Mouse (Mus musculus): Measurements from ENCODE around the gene Cfd. TPM values are rescaled to one million over a fixed set of nuclear protein-coding genes. Genes with fewer than 3 reads are reported as not detected.

The Cfd gene
- total RNA-seq (2012; rRNA removed) (not detected in 2 replicates), total RNA-seq (2014; rRNA removed) (not detected in 2 replicates), polyA plus RNA-seq (2012; ENCODE audit: insufficient read length, low read depth) (0.26 TPM in 1 of 2 replicates, not detected in the other)

- Histone ChIP-seq H3K36me3 (replicated peaks in 1 of 2; ENCODE audit: control insufficient read depth in 1 of 2, insufficient read depth in 1 of 2, low read length in 1 of 2) (peaks cover 7 to 19% of the 10 kb centered on the region in 2 experiments), H3K79me2 (replicated peaks; ENCODE audit: control insufficient read depth, extremely low read depth, insufficient read depth, poor library complexity, severe bottlenecking) (no peaks in the 10 kb centered on the region), H3K9ac (ENCODE audit: insufficient read depth, low read depth) (no peak within 1 kb of the TSS), H3K4me3 (replicated peaks in 1 of 3; ENCODE audit: low read depth in 2 of 3, low read length in 2 of 3, poor library complexity in 1 of 3) (no peak within 1 kb of the TSS), H3K27ac (ENCODE audit: insufficient read depth, low read depth) (no peak within 1 kb of the TSS), H3K4me1 (ENCODE audit: control insufficient read depth in 1 of 2, insufficient read depth in 2 of 2) (peaks cover 0 to 24% of the 10 kb centered on the region in 2 experiments; a peak in 3 of 4 replicates), H3K4me2 (ENCODE audit: insufficient read depth, low read depth, poor library complexity, severe bottlenecking) (no peak within 1 kb of the TSS), H3K27me3 (replicated peaks) (peaks cover 16% of the 10 kb centered on the region), H3K9me3 (replicated peaks; ENCODE audit: low read length) (no peaks in the 10 kb centered on the region)
- in situ Hi-C loops (cut with MboI; ENCODE audit: low pct_ligation_motif_present, low pct_unique_long_range_greater_than_20kb, low sequenced_read_pairs): loop anchor here (5.0 kb wide), 1 partner anchor 37 kb away; the partner anchor contains the start of gene Arid3a
- dilution Hi-C loops (cut with MboI; ENCODE audit: extremely low pct_ligation_motif_present, extremely low pct_unique_long_range_greater_than_20kb, low sequenced_read_pairs): no loop called here
- TF ChIP-seq RAD21 (IDR thresholded peaks at IDR 0.05; ENCODE audit: low read depth, low read length) (no peak), POLR2A (IDR thresholded peaks at IDR 0.05; ENCODE audit: low read depth, low read length) (no peak), PAX5 (IDR thresholded peaks at IDR 0.05; ENCODE audit: low read length) (no peak), IRF4 (IDR thresholded peaks at IDR 0.05; ENCODE audit: low read depth, low read length) (no peak), NELFE (IDR thresholded peaks at IDR 0.05; ENCODE audit: low read depth, low read length) (no peak), USF1 (IDR thresholded peaks at IDR 0.05; ENCODE audit: low read depth, low read length) (no peak), RCOR1 (conservative IDR thresholded peaks at IDR 0.05; ENCODE audit: low read depth, low read length) (no peak), ZKSCAN1 (IDR thresholded peaks at IDR 0.05; ENCODE audit: borderline replicate concordance, low read depth, low read length) (no peak), SIN3A (IDR thresholded peaks at IDR 0.05; ENCODE audit: low read length) (no peak), MYC (IDR thresholded peaks at IDR 0.05; ENCODE audit: low read depth, low read length) (no peak), BHLHE40 (IDR thresholded peaks at IDR 0.05; ENCODE audit: low read depth, low read length) (no peak), MAFK (IDR thresholded peaks at IDR 0.05; ENCODE audit: insufficient replicate concordance, low read length) (no peak)
- DNase-seq (ENCODE audit: extremely low read depth): no peak
These were observed at the start of gene Cfd for GRCm38 (mm10) chr10:79890670-79891069. Gene Cfd, plus strand, starts transcription at chr10:79890853.

GRCm38 (mm10) chr10:79842322-79842721, 48.3 kb upstream of the Cfd start:
- no peaks in the 10 kb centered on the region for H3K4me1 ChIP-seq (ENCODE audit: control insufficient read depth in 1 of 2, insufficient read depth in 2 of 2)
- in situ Hi-C loops (cut with MboI; ENCODE audit: low pct_ligation_motif_present, low pct_unique_long_range_greater_than_20kb, low sequenced_read_pairs): no loop called here
- H3K4me3 ChIP-seq (replicated peaks in 1 of 3; ENCODE audit: low read depth in 2 of 3, low read length in 2 of 3, poor library complexity in 1 of 3): no peak overlapping the region
- no peak for DNase-seq (ENCODE audit: extremely low read depth)
- no peak for TF ChIP-seq MYC (IDR thresholded peaks at IDR 0.05; ENCODE audit: low read depth, low read length)
- TF ChIP-seq CHD1 (IDR thresholded peaks at IDR 0.05; ENCODE audit: low read depth, low read length): no peak
- TF ChIP-seq POLR2AphosphoS2 (IDR thresholded peaks at IDR 0.05; ENCODE audit: low read depth, low read length): no peak
- TF ChIP-seq MEF2A (IDR thresholded peaks at IDR 0.05; ENCODE audit: borderline replicate concordance, low read depth, low read length): no peak
- no peak for TF ChIP-seq SIN3A (IDR thresholded peaks at IDR 0.05; ENCODE audit: low read length)
- no peak for TF ChIP-seq JUN (IDR thresholded peaks at IDR 0.05; ENCODE audit: insufficient read depth, low read depth, low read length)
- TF ChIP-seq MXI1 (IDR thresholded peaks at IDR 0.05; ENCODE audit: low read depth, low read length): no peak
- no peak for TF ChIP-seq RAD21 (IDR thresholded peaks at IDR 0.05; ENCODE audit: low read depth, low read length)
- no peak for TF ChIP-seq UBTF (IDR thresholded peaks at IDR 0.05; ENCODE audit: low read depth, low read length)
- no peak for TF ChIP-seq USF1 (IDR thresholded peaks at IDR 0.05; ENCODE audit: low read depth, low read length)
- TF ChIP-seq GABPA (IDR thresholded peaks at IDR 0.05; ENCODE audit: insufficient replicate concordance, low read depth, low read length): no peak
- no peak for TF ChIP-seq POLR2A (IDR thresholded peaks at IDR 0.05; ENCODE audit: low read depth, low read length)
- no peak for TF ChIP-seq KAT2A (IDR thresholded peaks at IDR 0.05; ENCODE audit: insufficient replicate concordance, low read length)
- TF ChIP-seq IRF4 (IDR thresholded peaks at IDR 0.05; ENCODE audit: low read depth, low read length): no peak
- no peak for TF ChIP-seq ZNF384 (IDR thresholded peaks at IDR 0.05; ENCODE audit: low read depth, low read length)
- no peak for TF ChIP-seq MAX (IDR thresholded peaks at IDR 0.05; ENCODE audit: low read length)
- H3K79me2 ChIP-seq (replicated peaks; ENCODE audit: control insufficient read depth, extremely low read depth, insufficient read depth, poor library complexity, severe bottlenecking): no peaks in the 10 kb centered on the region
- dilution Hi-C loops (cut with MboI; ENCODE audit: extremely low pct_ligation_motif_present, extremely low pct_unique_long_range_greater_than_20kb, low sequenced_read_pairs): no loop called here
- H3K9ac ChIP-seq (ENCODE audit: insufficient read depth, low read depth): no peak overlapping the region
- no peaks in the 10 kb centered on the region for H3K9me3 ChIP-seq (replicated peaks; ENCODE audit: low read length)
- no peak overlapping the region for H3K27ac ChIP-seq (ENCODE audit: insufficient read depth, low read depth)
- H3K27me3 ChIP-seq (replicated peaks): peaks cover 7% of the 10 kb centered on the region
- H3K36me3 ChIP-seq (replicated peaks in 1 of 2; ENCODE audit: control insufficient read depth in 1 of 2, insufficient read depth in 1 of 2, low read length in 1 of 2): no peaks in the 10 kb centered on the region
- H3K4me2 ChIP-seq (ENCODE audit: insufficient read depth, low read depth, poor library complexity, severe bottlenecking): no peak overlapping the region
